8 mouse cellular contexts compared by ENCODE assay signal in the genomic region with DNA sequence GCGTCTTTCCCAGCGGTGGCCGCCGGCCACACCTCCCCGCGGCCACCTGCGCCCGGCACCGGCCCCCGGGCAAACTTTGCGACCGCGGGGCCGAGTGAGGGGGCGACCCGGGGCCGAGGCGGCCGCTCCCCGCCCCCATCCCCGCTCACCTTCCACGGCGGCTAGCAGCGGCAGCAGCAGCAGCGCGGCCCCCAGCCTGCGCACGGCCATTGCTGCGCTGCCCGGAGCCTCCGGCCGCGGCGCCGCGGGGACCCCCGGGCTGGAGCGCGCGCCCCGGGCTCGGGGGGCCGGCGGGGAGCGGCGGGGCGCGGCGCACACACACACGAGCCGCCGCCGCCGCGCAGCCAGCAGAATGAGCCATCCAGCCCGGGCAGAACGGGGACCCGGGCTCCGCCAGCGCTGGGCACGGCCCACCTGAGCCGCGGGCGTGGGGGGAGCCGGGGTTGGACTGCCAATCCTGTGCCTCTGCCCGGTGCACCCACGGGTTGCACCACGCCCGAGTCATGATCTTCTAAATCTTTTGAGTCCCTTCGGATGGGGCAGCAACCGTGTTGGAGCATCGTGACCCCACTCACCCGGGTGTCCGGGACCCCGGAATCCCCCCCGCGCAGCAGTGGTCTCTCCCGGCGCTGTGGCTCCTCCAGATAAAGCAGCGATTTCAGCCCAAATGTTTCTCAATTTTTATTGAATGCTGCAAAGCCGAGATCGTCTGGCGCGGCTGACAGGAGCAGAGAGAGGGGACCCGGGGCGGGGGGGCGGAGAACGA. TPM values are rescaled to one million over a fixed set of nuclear protein-coding genes. Genes with fewer than 3 reads are reported as not detected.
DNase-seq lines count a peak whose midpoint lies in the region; ATAC-seq and TF ChIP-seq lines count a peak whose summit lies in the region.

A gene (minus strand): TSS at position 368 of the 766 bp plus-strand sequence.

- H3K9ac ChIP-seq in forebrain, embryonic 15.5 days (replicated peaks), result peak within 1 kb of the TSS; percentile 92
- H3K9ac ChIP-seq in liver, embryonic 13.5 days, result peak within 1 kb of the TSS; percentile 43; the same call in 1 of the 2 replicates
- H3K9ac ChIP-seq in neural tube, embryonic 12.5 days, result peak within 1 kb of the TSS; percentile 99

- H3K4me2 ChIP-seq in forebrain, embryonic 15.5 days (replicated peaks), result peak within 1 kb of the TSS; percentile 85
- peak within 1 kb of the TSS; percentile 73 for H3K4me2 ChIP-seq in liver, embryonic 13.5 days
- peak within 1 kb of the TSS; percentile 92 for H3K4me2 ChIP-seq in neural tube, embryonic 12.5 days (replicated peaks)

- no peak for TF ChIP-seq CTCF in testis, adult 2 months (IDR thresholded peaks at IDR 0.05; ENCODE audit: control insufficient read depth, insufficient read depth, insufficient replicate concordance, low read depth, low read length)

- H3K27me3 ChIP-seq in forebrain, embryonic 15.5 days, result no peaks in the 10 kb centered on the region
- peaks cover 94% of the 10 kb centered on the region for H3K27me3 ChIP-seq in liver, embryonic 13.5 days
- 0 out of 2 replicates have a peak, but pooled peaks cover 4% of the 10 kb centered on the region for H3K27me3 ChIP-seq in neural tube, embryonic 12.5 days (replicated peaks)
- H3K27me3 ChIP-seq in testis, adult 2 months (ENCODE audit: control insufficient read depth, insufficient read depth, low read length), result no peaks in the 10 kb centered on the region; the same call in 1 of the 2 replicates

- H3K4me1 ChIP-seq in forebrain, embryonic 15.5 days, result peaks cover 59% of the 10 kb centered on the region
- peaks cover 13% of the 10 kb centered on the region for H3K4me1 ChIP-seq in liver, embryonic 13.5 days (replicated peaks)
- peaks cover 67% of the 10 kb centered on the region for H3K4me1 ChIP-seq in neural tube, embryonic 12.5 days
- peaks cover 17% of the 10 kb centered on the region for H3K4me1 ChIP-seq in testis, adult 2 months (ENCODE audit: control insufficient read depth, insufficient read depth, low read length)

- peak; percentile 82 for DNase-seq in cerebellum, adult 11 months
- DNase-seq in heart, postnatal 10 days, result peak; percentile 66 to 68
- peak; percentile 44 to 77 for DNase-seq in kidney, postnatal 36 days
- peak; percentile 22 for DNase-seq in liver, embryonic 13.5 days

- H3K36me3 ChIP-seq in forebrain, embryonic 15.5 days, result no peaks in the 10 kb centered on the region
- no peaks in the 10 kb centered on the region for H3K36me3 ChIP-seq in liver, embryonic 13.5 days
- no peaks in the 10 kb centered on the region for H3K36me3 ChIP-seq in neural tube, embryonic 12.5 days
- H3K36me3 ChIP-seq in testis, adult 2 months (ENCODE audit: control insufficient read depth, insufficient read depth, low read length), result no peaks in the 10 kb centered on the region

- WGBS in forebrain, embryonic 15.5 days, result 1% methylated on average over 85 of the region's 88 CpGs
- under 1% methylated on average over 72 of the region's 88 CpGs for WGBS in liver, embryonic 13.5 days (ENCODE audit: insufficient replicate concordance)
- WGBS in neural tube, embryonic 12.5 days, result under 1% methylated on average over 88 of the region's 88 CpGs

- peak; percentile 71 for ATAC-seq in CD4-positive, CD25-positive, alpha-beta regulatory T cell, adult 4 months
- ATAC-seq in forebrain, embryonic 15.5 days (replicated peaks), result peak; percentile 85
- ATAC-seq in liver, embryonic 13.5 days (ENCODE audit: low read depth), result peak; percentile 58; the same call in 1 of the 2 replicates
- ATAC-seq in neural tube, embryonic 12.5 days (ENCODE audit: low FRiP score, low read depth), result peak; percentile 86

- H3K9me3 ChIP-seq in forebrain, embryonic 15.5 days, result no peaks in the 10 kb centered on the region
- H3K9me3 ChIP-seq in liver, embryonic 13.5 days (replicated peaks), result no peaks in the 10 kb centered on the region
- H3K9me3 ChIP-seq in neural tube, embryonic 12.5 days, result no peaks in the 10 kb centered on the region

- H3K4me3 ChIP-seq in forebrain, embryonic 15.5 days, result peak within 1 kb of the TSS; percentile 62
- peak within 1 kb of the TSS; percentile 60 for H3K4me3 ChIP-seq in liver, embryonic 13.5 days (replicated peaks)
- H3K4me3 ChIP-seq in neural tube, embryonic 12.5 days, result peak within 1 kb of the TSS; percentile 97
- H3K4me3 ChIP-seq in testis, adult 2 months (ENCODE audit: control insufficient read depth, low read depth, low read length), result peak within 1 kb of the TSS; percentile 30

- no peak for TF ChIP-seq POLR2A in testis, adult 2 months (IDR thresholded peaks at IDR 0.05; ENCODE audit: control insufficient read depth, low read depth, low read length)

- peak within 1 kb of the TSS; percentile 100 for H3K27ac ChIP-seq in forebrain, embryonic 15.5 days (replicated peaks)
- H3K27ac ChIP-seq in liver, embryonic 13.5 days, result no peak within 1 kb of the TSS
- peak within 1 kb of the TSS; percentile 97 for H3K27ac ChIP-seq in neural tube, embryonic 12.5 days
- H3K27ac ChIP-seq in testis, adult 2 months (ENCODE audit: control insufficient read depth, insufficient read depth, low read depth, low read length), result no peak within 1 kb of the TSS

- intact Hi-C loops in heart, postnatal 10 days (cut with DNase I), result no loop called here

RNA-seq across cellular contexts. Expression of the gene that starts here (rescaled TPM):
- polyA plus RNA-seq in CD4-positive, CD25-positive, alpha-beta regulatory T cell, adult 4 months (2017; shearing (Covaris generic)), result not detected
- polyA plus RNA-seq in forebrain, embryonic 15.5 days (2015; fragmentation: Nextera tagmentation; extraction: Ambion mirVana), result 18.9 and 20.4 TPM in 2 replicates
- 1 to 10 TPM; 1.3 to 1.4 TPM for total RNA-seq in heart, postnatal 10 days (2021)
- polyA plus RNA-seq in liver, embryonic 13.5 days (2015; fragmentation: Nextera tagmentation; extraction: Ambion mirVana), result 0.36 and 0.50 TPM in 2 replicates
- 22.0 and 30.3 TPM in 2 replicates for polyA plus RNA-seq in neural tube, embryonic 12.5 days (2016; fragmentation: Nextera tagmentation; extraction: Ambion mirVana)
- 0.49 and 1.7 TPM in 2 replicates for polyA plus RNA-seq in testis, adult 2 months (2012; rRNA removed)

Comparison
In these comparisons a context has a peak if more than half of its experiments do, and no peak if none do; other contexts are left out.
1. Peak in ATAC-seq in CD4-positive, CD25-positive, alpha-beta regulatory T cell, adult 4 months; RNA of the gene not detected or under 1 TPM.
2. Peak in DNase-seq, ATAC-seq, H3K4me3 ChIP-seq, H3K9ac ChIP-seq and H3K4me2 ChIP-seq in liver, embryonic 13.5 days; RNA of the gene not detected or under 1 TPM.
3. DNase-seq: peak in every context shown above with its lines; median percentile 82 in cerebellum, adult 11 months; 67 in heart, postnatal 10 days; 60 in kidney, postnatal 36 days; 22 in liver, embryonic 13.5 days.
4. H3K27ac ChIP-seq: peak in forebrain, embryonic 15.5 days (single experiment) and neural tube, embryonic 12.5 days (single experiment); none in liver, embryonic 13.5 days (single experiment) and testis, adult 2 months (single experiment).
5. H3K4me3 ChIP-seq: peak in every context shown above with its lines; median percentile 97 in neural tube, embryonic 12.5 days; 62 in forebrain, embryonic 15.5 days; 60 in liver, embryonic 13.5 days; 30 in testis, adult 2 months.
6. H3K9ac ChIP-seq: peak in every context shown above with its lines; median percentile 99 in neural tube, embryonic 12.5 days; 92 in forebrain, embryonic 15.5 days; 43 in liver, embryonic 13.5 days.
7. Peak in every context shown above with its lines, with median percentiles within 50 percentile points of each other: ATAC-seq and H3K4me2 ChIP-seq.